27 mouse cellular contexts compared by ENCODE assay signal in the genomic region with DNA sequence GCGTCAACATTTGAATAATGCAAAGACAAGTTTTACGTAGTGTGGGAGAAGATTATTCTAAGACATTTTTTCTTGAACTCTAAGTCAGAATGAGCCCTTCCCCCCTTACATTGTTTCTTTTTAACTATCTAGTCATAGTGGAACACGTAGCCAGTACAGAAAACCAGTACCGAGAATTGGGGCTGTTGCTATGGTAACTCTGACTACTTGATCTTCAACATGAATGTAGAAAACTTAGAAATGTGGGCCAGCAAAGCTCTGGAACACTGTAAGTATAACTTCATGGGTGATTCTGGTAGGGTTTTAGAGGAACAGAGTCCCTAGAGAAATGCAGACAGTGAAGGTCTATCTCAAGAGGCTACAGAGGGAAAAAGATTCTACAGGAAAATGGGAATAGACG.
DNase-seq lines count a peak whose midpoint lies in the region; ATAC-seq lines count a peak whose summit lies in the region.
"Had no signal": no experiment of that assay in that cellular context is flagged by ENCODE, and none has a peak within 500 bp of the region (broad histone marks: within the 10 kb centered on the region; RNA-seq: fewer than 3 reads in every experiment).

No protein-coding gene starts in this region.

- peak; percentile 14 for DNase-seq in forebrain, embryonic 14.5 days (ENCODE audit: low spot score)
- DNase-seq in layer of hippocampus, adult 9-11 months, result peak; percentile 8
- no peak for DNase-seq in layer of hippocampus, adult 9-10 months (ENCODE audit: low spot score)
- peak; percentile 39 for DNase-seq in right cerebral cortex, adult 18-20 months
- no peak for DNase-seq in right cerebral cortex, postnatal 4 days
- DNase-seq in liver, result no peak
- DNase-seq: adrenal gland, adult 8-10 months; cerebellum, adult 11-12 months; cerebellum, adult 9-11 months; embryo, embryonic 11 days; gastrocnemius, adult 2 months; gastrocnemius, postnatal 36 days; heart, adult 18-20 months; heart, postnatal 36 days; kidney, adult 18-20 months; kidney, postnatal 36 days; lung, embryonic 14.5 days; lung, postnatal 14 days had no signal

- no peak overlapping the region for H3K4me2 ChIP-seq in forebrain, embryonic 14.5 days (ENCODE audit: low read length)
- H3K4me2 ChIP-seq in forebrain, embryonic 15.5 days (replicated peaks), result no peak overlapping the region
- H3K4me2 ChIP-seq: embryonic facial prominence, embryonic 12.5 days; heart, embryonic 11.5 days; hindbrain, embryonic 14.5 days; limb, embryonic 15.5 days; liver, embryonic 15.5 days; lung, embryonic 14.5 days; neural tube, embryonic 13.5 days had no signal

- no peaks in the 10 kb centered on the region for H3K27me3 ChIP-seq in forebrain, embryonic 14.5 days (replicated peaks; ENCODE audit: control insufficient read depth, insufficient read depth, low read length)
- H3K27me3 ChIP-seq in forebrain, embryonic 15.5 days, result no peaks in the 10 kb centered on the region
- H3K27me3 ChIP-seq: CH12.LX; embryonic facial prominence, embryonic 12.5 days; limb, embryonic 15.5 days; liver, embryonic 15.5 days; neural tube, embryonic 13.5 days had no signal

- H3K27ac ChIP-seq in forebrain, embryonic 14.5 days (ENCODE audit: low read depth, low read length), result no peak overlapping the region
- no peak overlapping the region for H3K27ac ChIP-seq in forebrain, embryonic 15.5 days (replicated peaks)
- H3K27ac ChIP-seq: embryonic facial prominence, embryonic 12.5 days; gastrocnemius, adult 2 months; hindbrain, embryonic 14.5 days; limb, embryonic 10.5 days; limb, embryonic 15.5 days; liver, embryonic 15.5 days; neural tube, embryonic 13.5 days had no signal

- no peak overlapping the region for H3K4me3 ChIP-seq in forebrain, embryonic 14.5 days (ENCODE audit: low read depth, low read length)
- H3K4me3 ChIP-seq in forebrain, embryonic 15.5 days, result no peak overlapping the region
- H3K4me3 ChIP-seq: embryonic facial prominence, embryonic 12.5 days; gastrocnemius, adult 2 months; limb, embryonic 10.5 days; limb, embryonic 15.5 days; liver, embryonic 15.5 days; neural tube, embryonic 13.5 days had no signal

- H3K4me1 ChIP-seq in forebrain, embryonic 14.5 days (ENCODE audit: control insufficient read depth, insufficient read depth, low read length), result no peaks in the 10 kb centered on the region
- H3K4me1 ChIP-seq in forebrain, embryonic 15.5 days, result no peaks in the 10 kb centered on the region
- H3K4me1 ChIP-seq: embryonic facial prominence, embryonic 12.5 days; limb, embryonic 10.5 days; limb, embryonic 15.5 days; liver, embryonic 15.5 days; neural tube, embryonic 13.5 days had no signal

- H3K9me3 ChIP-seq in forebrain, embryonic 14.5 days (replicated peaks; ENCODE audit: control insufficient read depth, low read length), result no peaks in the 10 kb centered on the region
- no peaks in the 10 kb centered on the region for H3K9me3 ChIP-seq in forebrain, embryonic 15.5 days
- H3K9me3 ChIP-seq: embryonic facial prominence, embryonic 12.5 days; limb, embryonic 10.5 days; limb, embryonic 15.5 days; liver, embryonic 15.5 days; neural tube, embryonic 13.5 days had no signal

- 83% methylated on average over 5 of the region's 5 CpGs for WGBS in forebrain, embryonic 14.5 days
- whole genome bisulfite sequencing in forebrain, embryonic 15.5 days, result 72% methylated on average over 5 of the region's 5 CpGs

- no peak overlapping the region for H3K9ac ChIP-seq in forebrain, embryonic 14.5 days (ENCODE audit: low read length)
- no peak overlapping the region for H3K9ac ChIP-seq in forebrain, embryonic 15.5 days (replicated peaks)
- H3K9ac ChIP-seq: embryonic facial prominence, embryonic 12.5 days; hindbrain, embryonic 14.5 days; limb, embryonic 15.5 days; liver, embryonic 15.5 days; lung, embryonic 14.5 days; neural tube, embryonic 13.5 days had no signal

- ATAC-seq in forebrain, embryonic 14.5 days, result no peak
- ATAC-seq in forebrain, embryonic 15.5 days (replicated peaks), result no peak

- no peaks in the 10 kb centered on the region for H3K36me3 ChIP-seq in forebrain, embryonic 14.5 days (ENCODE audit: control insufficient read depth, insufficient read depth, low read length)
- no peaks in the 10 kb centered on the region for H3K36me3 ChIP-seq in forebrain, embryonic 15.5 days
- H3K36me3 ChIP-seq: embryonic facial prominence, embryonic 12.5 days; limb, embryonic 10.5 days; limb, embryonic 15.5 days; liver, embryonic 15.5 days; neural tube, embryonic 13.5 days had no signal

Comparison
In these comparisons a context has a peak if more than half of its experiments do, and no peak if none do; other contexts are left out.
1. DNase-seq: peak in forebrain, embryonic 14.5 days (single experiment), layer of hippocampus, adult 9-11 months (single experiment) and right cerebral cortex, adult 18-20 months (single experiment); none in layer of hippocampus, adult 9-10 months (single experiment), right cerebral cortex, postnatal 4 days (single experiment) and liver (single experiment).